Mouse (Mus musculus) frontal cortex, adult (tissue): ENCODE results near the gene Fnbp1l.

Experiments used
- ATAC-seq: cut with Nextera tagmentation; 2 replicates; pipeline ENCODE4 v1.9.2; 2017; ENCODE audit warnings: mild to moderate bottlenecking, moderate library complexity, mixed read lengths; ENCODE audit not compliant: low TSS enrichment

Gene Fnbp1l

DNA sequence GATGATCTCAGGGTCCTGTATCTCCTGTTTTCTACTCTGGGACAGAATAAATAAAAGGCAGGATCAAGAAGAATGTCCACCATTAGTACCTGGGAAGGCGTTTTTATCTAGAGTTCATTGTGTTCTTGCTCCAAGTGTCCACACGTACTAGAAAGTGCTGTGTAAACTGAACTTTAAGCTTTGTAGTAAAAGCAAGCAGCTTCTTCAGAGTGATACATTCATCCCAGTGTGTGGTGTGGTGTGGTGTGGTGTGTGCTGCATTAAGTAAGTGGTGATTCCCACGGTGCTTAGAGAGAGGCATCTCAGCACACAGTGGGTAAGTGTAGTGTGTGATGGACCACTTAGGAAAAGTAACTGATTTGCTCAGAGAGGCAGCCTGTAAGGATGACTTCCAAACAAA, 91.0 kb downstream of the Fnbp1l start:
- no peak for ATAC-seq

DNA sequence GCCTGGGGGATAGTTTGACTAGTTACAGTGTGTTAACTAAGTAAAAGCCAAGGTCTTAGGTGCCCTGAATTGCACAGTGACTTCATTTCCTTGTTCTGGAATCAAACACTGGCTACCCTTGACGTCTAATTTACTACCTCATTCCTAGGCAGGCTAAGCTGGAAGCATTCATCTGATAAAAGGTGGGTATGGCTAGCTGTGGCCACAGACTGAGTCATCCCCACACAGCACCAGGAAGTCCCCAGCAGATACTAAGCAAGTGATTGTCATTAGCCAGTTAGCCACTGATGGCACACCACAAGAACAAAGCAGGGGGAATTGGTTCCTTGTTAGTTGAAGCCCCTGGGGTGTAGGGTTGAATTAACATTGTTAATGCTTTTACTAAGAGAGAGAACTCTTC, 98.2 kb downstream of the Fnbp1l start:
- ATAC-seq = no peak

DNA sequence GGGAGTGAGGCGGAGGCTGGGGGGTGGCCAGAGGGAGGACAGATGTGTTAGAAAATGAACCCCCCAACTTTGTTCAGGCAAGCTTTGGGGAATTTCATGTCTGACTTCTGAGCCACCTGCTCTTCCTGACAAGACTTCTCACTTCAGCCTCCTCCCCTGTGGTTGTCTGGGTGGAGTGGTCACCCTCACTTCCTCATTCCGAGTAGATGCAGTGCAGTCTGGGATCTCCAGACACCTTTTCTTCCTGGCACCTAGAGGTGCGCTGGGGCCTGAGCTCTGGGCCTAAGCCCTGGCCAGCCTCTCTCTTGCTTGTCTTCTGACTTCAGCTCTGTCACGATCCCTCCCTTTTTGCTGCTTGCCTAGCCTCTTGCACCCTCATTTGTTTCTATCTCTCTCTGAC, 98.6 kb downstream of the Fnbp1l start:
- no peak for ATAC-seq

DNA sequence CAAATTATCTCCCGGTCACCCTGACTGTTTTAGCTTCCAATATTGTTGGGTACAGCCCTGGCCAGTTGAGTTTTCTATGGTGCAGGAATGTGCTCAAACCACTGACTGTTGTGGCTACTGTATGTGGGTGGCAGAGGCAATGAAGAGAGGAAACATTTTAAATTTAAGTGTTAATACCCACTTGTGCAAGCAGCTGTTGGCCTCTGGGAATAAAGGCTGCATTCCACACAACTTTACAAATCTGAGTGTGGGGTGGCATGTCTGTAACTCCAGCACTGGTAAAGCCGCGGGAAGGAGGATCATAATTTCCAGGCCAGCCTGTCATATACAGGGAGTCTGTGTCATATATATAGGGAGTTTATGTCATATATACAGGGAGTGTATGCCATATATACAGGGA, 99.2 kb downstream of the Fnbp1l start:
- no peak for ATAC-seq

DNA sequence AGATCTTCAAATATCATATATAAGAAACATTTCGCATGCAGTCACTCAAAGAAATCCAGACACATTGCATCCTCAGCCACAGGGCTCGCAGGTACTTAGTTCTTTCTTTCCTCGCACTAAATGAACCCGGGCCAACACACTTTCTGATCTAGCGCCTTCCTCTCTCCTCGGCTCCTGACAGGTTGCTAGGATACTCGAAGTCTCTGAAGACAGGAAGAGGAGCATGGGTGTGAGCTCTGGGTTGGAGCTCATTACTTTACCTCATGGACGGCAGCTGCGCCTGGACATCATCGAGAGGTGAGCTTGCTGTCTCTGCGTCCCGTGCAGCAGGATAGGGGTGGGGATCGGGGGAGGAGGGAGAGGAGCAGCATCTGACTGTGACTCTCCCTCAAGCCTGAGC, 100.4 kb downstream of the Fnbp1l start:
- peak; percentile 56 for ATAC-seq

DNA sequence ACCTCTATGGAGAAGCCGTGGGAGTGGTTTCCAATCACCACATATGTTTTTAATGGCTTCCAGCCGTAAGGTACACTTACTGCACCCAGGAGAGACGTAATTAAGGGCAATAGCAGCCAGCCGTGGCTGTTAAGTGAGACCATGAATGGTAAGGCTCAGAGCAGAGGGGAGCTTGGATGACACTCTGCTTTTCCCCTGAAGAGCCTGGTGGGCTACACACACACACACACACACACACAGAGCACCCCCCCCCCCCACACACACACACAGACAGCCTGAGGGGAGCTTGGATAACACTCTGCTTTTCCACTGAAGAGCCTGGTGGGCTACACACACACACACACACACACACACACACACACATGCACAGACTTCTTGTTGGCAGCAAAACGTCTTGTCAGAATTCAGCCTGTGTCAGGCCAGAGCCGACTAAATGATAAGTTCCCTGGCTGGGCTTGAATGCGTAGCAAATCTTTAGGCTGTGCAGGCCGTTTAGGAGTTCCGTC, 101.2 kb downstream of the Fnbp1l start:
- 0 out of 2 replicates have a peak, but pooled peaks have one; percentile 17 for ATAC-seq

DNA sequence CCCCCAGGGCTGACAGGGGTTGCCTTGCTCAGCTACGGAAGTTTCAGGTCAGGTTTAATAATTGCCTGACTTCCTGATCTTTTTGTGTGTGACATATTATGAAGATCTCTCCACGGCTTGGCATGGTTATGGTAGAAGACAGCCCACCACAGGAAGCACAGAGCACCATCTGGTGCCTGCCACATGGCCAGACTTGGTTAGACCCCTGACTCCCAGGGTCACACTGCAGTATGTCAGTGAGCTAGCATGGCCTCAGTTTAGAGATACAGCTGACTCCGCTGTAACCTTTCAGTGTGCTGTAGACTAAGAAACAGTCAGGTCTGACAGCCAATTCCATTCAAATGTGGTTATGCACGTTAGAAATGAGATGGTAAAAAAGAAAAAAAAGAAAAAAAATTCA, 101.8 kb downstream of the Fnbp1l start:
- no peak for ATAC-seq

DNA sequence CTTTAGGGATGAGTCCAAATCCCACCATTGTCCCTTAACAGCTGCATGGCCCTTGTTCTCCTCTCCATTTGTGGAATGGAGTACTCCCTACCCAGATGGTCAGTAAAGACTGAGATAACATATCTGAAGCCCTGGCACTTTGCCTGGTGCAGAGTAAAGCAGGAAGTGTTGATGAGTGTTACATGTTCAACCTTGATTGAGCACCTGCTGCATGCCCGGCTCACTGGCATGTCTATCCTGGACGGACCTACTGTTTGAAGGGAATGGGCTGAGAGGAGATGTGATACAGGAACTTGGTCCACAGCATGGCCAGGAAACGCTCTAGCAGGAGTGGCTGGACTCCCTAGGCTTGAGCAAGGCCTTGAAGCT, 103.2 kb downstream of the Fnbp1l start:
- ATAC-seq = no peak

DNA sequence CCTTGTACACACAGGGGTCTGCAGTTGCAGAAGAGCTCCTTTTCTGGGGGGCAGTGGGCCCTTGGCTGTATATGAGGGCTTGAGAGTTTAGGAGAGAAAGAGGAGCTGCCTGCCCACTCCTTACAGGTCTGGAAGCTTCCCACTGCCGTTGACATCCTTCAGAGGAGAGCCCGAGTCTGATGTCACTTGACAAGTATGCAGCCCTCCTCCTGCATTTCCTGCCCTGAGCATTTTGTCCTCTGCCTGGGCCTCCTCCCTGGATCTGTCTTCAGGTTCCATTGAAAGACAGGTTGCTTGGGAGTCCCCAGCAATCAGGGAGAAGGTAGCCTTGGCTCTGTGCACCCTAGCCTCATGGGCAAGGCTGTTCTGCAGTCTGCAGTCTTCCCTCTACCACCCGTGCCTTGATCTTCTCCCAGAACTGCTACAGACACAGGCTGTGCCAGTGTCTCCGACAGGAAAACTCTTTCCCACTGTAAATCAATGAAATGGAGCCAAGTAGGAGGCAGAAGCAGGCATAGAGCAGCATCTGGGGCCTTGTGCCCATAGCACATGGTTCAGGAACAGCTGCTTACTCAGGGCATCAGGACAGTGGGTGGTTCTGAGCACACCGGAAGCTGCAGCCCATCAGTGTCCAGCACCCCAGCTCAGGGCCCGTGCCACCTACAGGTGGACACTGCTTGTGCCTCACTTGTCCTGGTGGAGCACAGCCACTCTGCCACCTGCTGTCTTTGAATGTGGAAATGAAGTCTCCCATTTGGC, 103.8 kb downstream of the Fnbp1l start:
- ATAC-seq = peak; percentile 10; the same call in 1 of the 2 replicates

DNA sequence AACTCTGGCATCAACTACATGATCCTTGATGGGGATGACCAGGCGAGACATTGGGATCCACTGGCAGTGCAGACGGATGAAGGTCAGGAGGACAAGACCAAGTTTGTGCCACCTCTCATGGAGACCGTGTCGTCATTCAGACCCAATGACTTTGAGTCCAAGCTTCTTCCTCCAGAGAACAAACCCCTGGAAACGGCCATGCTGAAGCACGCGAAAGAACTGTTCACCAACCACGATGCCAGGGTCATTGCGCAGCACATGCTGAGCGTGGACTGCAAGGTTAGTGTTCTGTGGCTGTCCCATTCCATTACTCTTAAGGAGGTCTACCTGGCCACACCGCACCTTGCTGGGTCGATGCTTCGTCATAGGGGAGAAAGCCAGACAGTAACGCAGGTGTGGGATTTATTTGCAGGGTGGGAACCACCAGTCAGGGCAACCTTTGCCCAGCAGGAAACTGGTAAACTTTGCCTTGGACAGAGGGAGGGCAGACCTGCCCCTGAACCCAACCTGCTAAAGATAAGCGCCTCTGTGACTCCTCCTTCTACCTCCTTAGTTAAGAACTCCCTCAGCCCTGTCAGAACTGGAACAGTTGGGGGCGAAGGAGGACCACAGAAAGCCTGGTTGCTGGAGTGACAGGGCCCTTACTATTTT, 106.7 kb downstream of the Fnbp1l start:
- no peak for ATAC-seq

DNA sequence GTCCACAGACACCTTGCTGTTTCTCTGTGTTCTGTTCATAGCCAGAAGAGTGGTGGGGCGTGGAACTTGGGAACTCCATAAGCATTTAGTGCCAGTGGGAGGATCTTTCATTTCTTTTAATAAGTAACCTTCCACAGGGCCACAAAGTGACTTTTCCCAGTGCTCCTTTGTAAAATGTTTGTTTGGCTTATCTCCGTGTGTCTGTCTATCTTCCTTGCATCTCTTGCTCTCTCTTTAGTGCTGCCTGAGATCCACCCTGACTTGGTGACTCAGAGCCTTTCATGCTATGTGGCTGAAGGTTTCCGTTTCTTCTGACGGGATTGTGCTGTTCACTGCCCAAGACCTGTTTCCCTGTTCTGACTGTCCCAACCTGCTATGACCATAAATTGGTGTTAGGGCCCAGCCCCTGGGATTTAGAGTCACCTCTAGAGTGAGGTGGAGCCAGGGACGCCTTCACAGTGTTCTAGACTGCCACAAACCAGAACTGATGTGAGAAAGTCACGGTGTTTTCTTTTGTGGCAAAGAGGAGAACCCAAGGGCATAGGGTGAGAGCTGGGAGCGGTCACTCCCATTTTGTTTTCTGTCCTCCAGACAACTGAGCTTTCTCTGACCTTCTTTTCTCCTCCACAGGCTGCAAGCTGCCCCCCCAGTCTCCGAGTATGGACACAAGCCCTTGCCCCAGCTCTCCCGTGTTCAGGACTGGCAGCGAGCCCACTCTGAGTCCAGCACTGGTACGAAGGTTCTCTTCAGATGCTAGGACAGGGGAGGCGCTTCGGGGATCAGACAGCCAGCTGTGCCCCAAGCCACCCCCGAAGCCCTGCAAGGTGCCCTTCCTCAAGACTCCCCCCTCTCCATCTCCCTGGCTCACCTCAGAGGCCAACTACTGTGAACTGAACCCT, 107.5 kb downstream of the Fnbp1l start:
- no peak for ATAC-seq

DNA sequence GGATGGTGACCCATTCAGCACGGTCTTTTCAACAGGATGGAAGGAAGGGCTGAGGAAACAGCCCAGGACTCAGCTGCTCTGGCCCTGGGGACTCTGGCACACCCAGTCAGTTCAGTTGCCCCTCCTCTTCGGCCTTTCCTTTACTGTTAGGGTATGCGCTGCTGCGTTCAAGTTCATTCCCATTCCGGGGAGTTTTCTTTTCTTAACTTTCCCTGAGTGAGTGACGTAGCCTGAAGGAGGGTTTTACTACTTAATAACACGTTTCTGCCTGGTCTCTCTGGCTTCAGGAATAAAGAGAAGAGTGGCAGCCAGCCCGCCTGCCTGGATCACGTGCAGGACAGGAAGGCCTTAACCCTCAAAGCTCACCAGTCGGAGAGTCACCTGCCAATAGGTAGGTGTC, 108.6 kb downstream of the Fnbp1l start:
- ATAC-seq = no peak

DNA sequence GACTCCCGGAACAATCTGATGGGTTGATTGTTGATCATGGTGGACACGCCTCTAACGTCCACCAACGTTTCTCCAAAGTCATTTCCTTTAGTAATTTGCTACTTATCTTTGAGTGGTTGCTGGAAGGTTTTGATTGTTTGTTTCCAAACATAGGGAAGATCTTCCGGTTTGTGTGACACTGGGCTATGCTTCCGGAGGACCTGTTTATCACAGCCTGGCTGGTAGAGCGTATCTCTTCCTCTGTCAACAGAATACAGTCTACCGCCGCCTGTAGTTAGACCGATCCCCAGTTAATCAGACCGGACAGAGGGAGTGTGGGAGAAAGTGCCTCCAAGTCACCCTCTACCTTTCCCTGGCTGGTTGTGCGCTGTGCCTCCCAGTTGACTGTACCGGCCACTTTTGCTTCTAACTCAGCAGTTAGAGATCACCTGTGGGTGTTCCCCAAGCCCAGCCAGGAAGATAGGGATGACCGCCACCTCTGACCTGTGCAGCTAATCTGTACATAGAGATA, 109.2 kb downstream of the Fnbp1l start:
- ATAC-seq = no peak

DNA sequence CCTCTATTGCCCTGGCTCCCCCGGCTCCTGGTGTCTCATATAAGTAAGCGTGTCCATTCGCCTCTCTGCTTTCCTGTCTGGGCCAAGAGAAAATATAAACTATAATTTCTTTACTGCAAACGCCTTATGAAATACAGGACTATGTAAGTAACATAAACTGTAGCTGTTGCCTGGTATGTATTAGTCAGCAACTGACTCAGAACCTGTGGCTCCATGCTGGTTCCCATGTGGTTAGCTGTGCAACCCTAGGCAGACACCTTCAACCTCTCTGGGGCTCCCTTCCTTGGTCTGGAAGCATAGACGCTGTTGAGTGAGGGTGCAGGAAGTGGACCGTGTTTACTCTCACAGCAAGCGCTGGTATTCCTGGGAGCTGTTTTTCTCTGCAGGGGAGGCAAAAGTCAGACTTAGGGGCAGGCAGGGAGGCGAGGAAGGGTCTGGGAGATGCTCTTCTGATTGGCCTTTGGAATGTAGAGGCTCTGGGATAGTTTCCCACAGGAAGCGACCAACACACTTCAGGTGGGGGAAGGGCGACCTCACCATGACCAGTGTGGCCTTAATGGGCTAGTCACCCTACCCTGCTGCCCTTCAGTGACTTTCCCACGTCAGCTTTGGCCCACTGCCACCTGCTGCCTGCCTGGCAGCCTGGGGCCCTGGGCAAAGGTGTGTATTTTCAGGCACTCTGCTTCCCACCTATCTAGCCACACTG, 109.8 kb downstream of the Fnbp1l start:
- no peak for ATAC-seq

DNA sequence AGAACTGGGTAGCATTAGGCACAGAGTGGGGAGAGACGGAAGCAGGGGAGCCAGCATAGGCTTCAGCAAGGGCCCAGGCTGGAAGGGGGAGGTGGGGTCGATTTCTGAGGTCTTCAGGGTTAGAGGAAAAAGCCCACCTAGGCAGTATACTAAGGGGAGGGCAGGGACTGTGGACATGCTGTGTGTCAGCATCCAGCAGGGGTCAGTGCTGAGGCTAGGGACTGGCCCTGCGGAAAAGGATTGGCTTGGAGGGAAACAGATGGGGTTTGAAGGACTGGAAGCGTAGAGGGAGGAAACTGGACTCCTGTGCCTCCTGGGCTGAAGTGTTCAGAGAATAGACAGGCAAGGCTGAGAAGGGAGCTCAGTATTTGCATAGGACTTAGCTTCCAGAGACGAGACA, 110.4 kb downstream of the Fnbp1l start:
- ATAC-seq = peak; percentile 42

DNA sequence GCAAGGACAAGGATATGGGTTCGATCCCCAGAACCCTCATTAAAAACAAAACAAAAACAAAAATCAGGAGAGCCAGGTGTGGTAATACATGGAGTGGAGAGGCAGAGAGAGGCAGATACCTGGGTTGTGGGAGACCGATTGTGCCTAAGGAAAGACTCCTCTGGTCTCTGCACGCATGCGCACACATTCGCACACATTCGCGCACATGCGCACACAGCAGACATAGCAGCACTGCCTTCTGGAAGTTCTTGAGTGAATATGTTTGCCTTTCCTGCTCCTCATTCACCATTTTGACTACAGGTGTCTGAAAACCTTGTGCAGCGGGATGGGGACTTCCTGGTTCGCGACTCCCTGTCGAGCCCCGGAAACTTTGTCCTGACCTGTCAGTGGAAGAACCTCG, 111.7 kb downstream of the Fnbp1l start:
- no peak for ATAC-seq

DNA sequence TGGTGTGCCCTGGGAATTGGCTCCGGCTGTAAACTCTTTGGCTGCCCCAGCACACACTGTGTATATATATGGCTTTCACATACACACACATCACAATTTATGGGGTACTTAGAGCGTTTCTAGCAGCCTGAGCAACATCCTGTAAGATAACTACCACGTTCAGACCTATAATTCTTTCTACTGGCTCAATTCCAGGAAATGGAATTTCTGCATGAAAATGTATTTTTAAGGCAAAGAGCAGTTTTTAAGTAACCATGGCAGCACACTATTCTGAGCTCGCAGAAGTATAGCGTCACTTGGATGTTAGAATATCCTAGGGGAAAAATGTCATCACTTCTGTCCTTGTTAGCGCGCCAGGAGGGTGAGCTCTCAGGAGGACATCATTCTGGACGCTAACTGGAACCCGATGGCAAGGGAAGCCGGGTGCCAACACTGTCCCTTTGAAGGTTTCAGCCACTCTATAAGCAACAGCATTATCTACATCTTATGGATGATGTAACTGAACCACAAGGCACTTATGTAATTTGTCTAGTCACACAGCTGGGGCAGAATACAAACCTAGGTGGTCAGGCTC, 113.1 kb downstream of the Fnbp1l start:
- ATAC-seq = peak; percentile 71

DNA sequence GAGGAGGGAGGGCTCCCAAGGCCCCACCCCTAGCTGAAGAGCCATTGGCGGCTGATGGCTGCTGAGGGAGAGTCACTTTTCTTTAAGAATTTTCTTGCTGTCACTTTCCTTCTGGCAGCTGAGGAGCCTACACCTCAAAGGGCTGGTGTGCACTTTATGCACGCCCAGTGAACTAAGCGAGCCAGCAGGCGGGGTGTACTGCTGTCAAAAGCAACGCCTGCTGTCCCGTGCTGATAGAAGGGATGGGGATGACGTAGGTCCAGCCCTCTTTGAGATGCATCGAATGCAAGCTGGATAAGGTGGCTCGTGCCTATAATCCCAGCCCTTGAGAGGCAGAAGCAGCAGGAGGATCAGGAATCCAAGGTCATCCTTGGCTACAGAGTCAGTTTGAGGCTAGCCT, 118.6 kb downstream of the Fnbp1l start:
- no peak for ATAC-seq

DNA sequence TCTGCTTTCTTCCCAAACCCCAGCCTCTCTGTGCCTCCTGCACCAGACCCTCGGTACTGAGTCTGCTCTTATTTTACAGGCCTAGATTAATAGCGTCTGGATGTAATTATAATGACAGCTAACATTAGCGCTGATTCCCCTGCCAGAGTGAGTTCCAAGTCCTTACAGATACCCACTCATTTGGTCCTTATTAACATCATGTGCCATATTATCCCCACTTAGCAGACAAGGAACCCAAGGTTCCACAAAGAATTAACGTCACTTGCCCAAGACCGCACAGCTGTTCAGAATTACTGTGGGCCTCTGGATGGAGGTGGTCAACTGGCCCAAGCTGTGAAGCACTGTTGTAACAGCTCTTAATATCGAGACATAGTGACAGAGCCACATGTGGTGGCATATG, 119.9 kb downstream of the Fnbp1l start:
- ATAC-seq = no peak

DNA sequence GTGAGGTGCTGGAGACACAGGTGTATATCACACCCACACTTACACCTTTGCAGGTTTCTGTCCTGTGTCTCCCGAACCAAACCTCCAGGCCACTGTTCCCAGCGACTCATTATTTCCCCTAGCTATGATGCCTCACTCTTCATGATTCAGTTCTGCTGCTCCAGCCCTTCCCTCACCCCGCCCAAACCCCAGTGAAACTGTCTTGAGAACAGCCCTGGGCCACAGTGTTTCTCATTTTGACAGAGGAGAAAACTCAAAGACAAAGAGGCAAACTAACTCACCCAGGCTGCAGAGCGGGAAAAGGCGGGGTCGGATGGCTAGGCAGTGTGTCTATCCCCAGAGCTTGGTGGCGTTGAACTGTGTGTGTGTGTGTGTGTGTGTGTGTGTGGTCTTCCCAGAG, 121.0 kb downstream of the Fnbp1l start:
- ATAC-seq = no peak

DNA sequence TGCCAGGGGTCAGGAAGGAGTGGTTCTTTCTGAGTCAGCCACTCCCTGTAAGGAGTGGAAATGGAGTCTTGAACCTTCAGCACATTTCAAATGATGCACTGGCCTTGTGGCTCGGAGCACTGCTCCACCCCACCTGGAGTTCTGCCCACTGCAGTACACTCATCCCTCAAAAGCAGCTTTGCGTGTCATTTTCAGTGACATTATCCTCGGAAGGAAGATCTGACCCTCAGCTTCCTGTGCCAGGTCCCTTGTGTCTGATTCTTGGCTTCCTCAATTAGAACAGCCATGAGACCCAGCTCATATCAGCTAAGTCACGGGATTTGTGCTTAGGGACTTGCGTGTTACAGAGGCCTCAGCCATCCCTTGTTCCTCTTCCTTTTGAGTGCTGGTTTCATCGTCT, 121.6 kb downstream of the Fnbp1l start:
- no peak for ATAC-seq
